Mouse (Mus musculus) ovary, adult 18-20 months (tissue): ENCODE measurements around the gene Smyd2.

Experiments used
- DNase-seq: peaks from one replicate; pipeline ENCODE4 v3.0.0; 2022; ENCODE audit warnings: low spot score, mixed read lengths

Gene Smyd2

GRCm38 (mm10) chr1:189921818-189922592 is at the start of gene Smyd2:
Smyd2 (minus strand) TSS chr1:189922363.
- peak; percentile 76 for DNase-seq

DNA sequence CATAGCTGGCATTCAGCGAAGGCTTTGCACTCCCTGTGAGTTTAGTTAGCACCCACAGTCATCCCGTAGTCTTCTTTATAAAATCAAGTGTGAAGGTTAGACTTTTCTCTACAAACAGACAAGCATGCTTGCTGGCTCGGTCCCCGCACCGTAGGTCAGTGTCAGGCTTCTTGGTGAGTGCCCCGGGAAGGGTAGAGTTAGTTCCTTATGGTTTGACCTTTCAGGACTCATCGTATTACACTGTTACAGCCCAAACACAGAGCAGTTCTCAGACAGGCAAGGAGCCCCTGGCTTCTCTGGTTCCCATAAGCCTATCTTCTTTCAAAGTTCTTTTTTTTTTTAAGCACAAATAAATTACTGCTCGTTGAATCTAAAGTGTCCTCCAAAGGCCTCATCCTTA is 48.2 kb upstream of the Smyd2 start:
- no peak for DNase-seq

- DNase-seq: no peak
These were observed 45.9 kb upstream of the Smyd2 start for GRCm38 (mm10) chr1:189968027-189968426.

- DNase-seq: no peak
These were observed 38.3 kb upstream of the Smyd2 start for GRCm38 (mm10) chr1:189960481-189960880.

- no peak for DNase-seq
These were observed 37.6 kb upstream of the Smyd2 start for GRCm38 (mm10) chr1:189959802-189960201.

- no peak for DNase-seq
These were observed 29.7 kb upstream of the Smyd2 start for GRCm38 (mm10) chr1:189951861-189952260.

DNA sequence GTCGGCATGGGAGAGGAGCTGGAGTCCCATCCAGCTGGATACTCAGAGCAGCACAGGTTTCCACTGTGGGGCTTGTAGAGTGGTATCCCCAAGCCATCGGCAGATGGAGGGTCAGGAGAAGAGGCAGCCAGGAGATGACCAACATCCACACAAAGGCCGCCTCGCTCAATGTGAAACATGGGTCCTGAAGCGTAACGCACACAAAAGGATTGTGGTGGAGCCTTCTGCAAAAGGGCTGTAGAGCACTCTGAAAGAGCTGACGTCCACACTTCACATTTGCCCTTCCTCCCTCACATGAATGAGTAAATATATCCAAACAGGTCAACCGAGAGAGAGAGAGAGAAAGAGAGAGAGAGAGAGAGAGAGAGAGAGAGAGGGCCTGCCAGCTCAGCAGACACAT is 25.2 kb upstream of the Smyd2 start:
- no peak for DNase-seq

GRCm38 (mm10) chr1:189946126-189946525 is 24.0 kb upstream of the Smyd2 start:
- DNase-seq: no peak

DNA sequence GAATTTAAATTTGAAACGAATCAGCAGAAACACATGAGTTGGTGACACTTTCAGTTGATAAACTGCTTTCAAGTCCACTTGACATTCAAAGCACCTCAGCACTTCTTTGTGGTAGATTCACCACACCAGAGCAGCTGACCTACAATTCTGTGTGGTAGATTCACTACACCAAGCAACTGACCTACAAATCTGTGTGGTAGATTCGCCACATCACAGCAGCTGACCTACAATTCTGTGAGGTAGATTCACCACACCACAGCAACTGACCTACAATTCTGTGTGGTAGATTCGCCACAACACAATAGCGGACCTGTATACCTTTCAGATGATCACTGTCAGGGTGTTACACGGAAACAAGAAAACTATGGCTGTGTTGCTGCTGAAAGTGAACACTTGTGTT is 19.6 kb upstream of the Smyd2 start:
- DNase-seq: no peak

DNA sequence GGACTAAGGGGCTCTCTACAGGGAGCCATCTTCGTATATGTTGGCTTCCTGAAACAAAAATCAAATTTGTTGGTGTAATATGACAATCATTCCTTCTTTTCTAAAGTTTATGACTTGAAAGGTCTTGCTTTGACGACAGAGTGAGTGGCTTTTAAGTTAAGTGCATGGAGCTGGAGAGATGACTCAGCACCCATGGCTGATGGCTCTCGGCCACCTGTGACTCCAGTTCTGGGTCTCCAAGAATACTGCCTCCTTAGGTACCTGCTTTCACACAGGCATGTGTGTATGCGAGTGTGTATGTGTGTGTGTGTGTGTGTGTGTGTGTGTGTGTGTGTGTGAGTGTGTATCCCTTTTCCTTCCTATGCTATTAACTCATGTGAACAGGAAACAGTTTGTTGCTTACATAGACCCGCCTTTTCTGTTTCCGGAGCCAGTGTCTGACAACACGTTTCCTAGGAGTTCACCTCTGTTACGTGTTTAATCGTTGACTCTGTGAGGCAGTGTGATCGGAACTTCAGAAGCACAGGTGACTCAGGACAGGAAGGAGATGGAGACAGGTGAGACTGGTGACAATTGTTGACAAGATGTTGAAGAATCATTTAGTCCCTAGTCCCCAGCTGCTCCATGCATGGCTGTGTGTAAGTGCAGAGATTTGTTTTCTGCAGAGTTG is 14.4 kb upstream of the Smyd2 start:
- no peak for DNase-seq

DNA sequence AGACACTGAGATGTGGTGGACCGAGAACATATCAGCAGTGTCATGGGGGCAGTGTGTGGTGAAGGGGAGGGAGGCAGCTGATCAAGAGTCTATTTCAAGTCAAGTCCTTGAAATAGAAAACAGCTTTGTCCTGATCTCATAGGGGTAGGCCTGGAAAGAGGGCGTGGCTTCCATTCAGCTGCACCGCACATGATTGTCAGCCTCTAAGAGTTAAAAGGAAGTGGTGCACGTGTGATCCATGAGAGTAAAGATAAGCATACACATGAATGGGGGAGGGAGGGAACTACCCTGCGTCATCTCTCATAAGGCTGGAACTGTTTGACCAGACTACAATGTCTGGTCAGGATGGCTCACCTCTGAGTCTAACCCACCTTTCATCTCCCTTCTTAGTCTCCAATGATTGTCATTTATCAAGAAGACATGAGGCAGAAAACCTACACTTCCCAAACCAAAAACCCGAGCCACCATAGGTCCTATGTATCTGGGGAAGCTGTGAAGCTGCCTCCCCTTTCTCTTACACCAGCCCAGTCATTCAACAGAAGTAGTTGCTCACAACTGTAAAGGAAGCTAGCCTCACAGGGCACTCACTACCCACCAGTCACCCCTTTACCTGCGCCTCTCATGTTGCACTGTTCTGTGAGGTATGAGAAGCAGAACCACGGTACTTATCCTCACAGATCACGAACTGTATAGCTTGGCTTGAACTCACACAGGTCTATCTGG is 11.5 kb upstream of the Smyd2 start:
- DNase-seq: no peak

DNA sequence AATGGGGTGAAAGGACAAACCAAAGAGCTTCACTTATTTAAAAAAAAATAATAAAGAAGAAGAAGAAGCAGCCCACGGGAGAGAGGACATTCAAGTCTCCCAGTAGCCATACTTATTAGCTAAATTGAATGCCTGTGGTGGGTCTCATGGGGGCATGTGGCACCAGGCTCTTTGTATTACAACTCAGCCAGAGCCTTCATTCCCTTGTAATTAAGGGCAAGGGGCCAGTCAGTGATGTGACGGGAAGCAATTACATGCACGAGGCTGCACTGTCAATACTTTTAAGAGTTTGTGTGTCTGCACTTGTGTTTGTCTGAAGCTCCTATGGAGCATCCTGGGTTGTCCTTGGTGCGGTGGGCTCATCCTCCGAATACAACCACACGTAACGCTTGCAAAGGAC is 10.8 kb upstream of the Smyd2 start:
- DNase-seq: no peak

DNA sequence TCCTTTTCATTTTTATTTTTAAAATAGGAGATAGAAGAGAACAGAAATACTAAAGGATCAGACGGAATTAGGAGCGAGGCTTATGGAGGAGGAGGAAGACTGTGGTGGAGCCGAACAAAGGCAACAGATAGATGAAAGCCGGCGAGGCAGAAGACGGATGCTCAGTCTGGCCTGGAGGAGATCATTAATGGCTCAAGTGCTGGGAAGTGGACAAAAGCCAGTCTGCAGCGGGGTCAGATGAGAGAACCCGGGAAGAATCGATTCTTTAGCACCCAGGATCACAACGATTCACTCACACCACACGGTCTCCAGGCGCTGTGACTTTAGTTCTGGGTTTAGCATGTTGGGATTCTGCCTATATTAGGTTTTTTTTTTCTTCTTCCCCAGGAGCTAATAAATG is 10.0 kb upstream of the Smyd2 start:
- DNase-seq: no peak

GRCm38 (mm10) chr1:189929896-189930295 is 7.7 kb upstream of the Smyd2 start:
- DNase-seq: no peak

DNA sequence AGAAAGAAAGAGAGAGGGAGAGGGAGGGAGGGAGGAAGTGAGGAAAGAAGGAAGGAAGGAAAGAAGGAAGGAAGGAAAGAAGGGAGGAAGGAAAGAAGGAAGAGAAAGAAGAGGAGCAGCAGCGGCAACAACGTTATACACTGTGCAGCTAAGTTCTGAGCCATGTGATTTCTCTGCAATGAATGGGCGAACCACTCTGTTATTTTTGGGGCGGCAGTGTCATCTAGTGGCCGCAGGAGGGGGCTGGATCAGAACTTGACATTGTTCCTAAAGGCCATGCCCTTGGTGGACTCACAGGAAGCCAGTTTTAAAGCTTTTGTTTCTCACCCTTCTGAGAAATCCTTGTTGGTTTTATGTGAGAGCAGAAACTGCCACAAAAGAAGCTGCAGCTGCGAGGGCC is 5.5 kb upstream of the Smyd2 start:
- peak; percentile 34 for DNase-seq

- no peak for DNase-seq
These were observed 4.1 kb upstream of the Smyd2 start for GRCm38 (mm10) chr1:189926279-189926678.

GRCm38 (mm10) chr1:189923871-189924568 is 1.9 kb upstream of the Smyd2 start:
- no peak for DNase-seq

DNA sequence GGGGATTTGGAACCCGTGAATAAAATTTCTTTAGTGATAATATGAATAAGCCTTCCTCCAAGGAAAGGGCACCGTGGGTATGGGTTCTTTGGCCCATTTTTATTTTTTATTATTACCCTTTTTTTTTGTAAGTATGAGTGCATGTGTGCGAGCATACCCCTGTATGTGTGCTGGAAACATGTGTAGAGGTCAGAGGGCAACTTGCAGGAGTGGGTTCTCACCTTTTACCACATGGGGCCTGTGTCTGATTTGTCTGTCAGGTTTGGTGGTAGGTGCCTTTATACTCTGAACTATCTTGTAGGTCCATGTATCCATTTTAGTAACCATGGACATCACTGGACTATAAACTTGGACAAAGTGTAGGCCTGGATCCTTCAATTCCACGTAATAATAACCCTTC is 994 bp upstream of the Smyd2 start:
- no peak for DNase-seq

- DNase-seq: no peak
These were observed 558 bp upstream of the Smyd2 start for GRCm38 (mm10) chr1:189922721-189923120.

DNA sequence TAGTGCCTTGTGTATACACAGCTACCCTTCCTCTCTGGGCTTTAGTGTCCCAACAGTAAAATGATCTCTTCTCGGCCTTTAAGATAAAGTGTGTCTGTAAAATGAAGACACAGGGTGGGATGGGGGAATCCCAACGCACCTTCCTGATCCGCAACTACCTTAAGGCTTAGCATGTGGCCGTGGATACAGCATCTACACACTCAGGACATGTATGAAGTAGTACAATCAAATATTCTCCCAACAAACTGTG is 670 bp downstream of the Smyd2 start:
- DNase-seq: no peak

- DNase-seq: no peak
These were observed 1.2 kb downstream of the Smyd2 start for GRCm38 (mm10) chr1:189920701-189921567.

DNA sequence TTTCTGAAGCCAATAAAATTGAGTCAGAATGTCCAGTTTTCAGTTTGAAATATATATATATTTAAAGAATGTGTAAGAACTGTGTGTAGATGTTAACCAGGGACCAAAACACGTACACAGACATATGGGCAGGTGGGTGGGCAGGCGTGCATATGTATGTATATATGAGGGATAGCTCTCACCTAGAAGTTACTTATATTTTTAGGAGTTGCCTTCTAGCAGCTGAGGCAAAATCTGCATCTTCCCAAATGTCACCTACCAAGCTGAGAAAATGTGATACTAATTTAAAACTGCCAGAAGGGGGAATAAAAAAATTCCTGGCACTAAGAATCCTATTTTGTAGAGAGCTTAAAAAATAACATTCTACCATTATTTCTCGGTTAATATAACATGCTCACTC is 2.4 kb downstream of the Smyd2 start:
- DNase-seq: no peak
